Mouse (Mus musculus): Measurements from ENCODE around the gene Poglut1. TPM values are rescaled to one million over a fixed set of nuclear protein-coding genes. Genes with fewer than 3 reads are reported as not detected.

Gene Poglut1
- total RNA-seq, 2 experiments from 2014 or later, result 7.5 to 9.4 TPM

DNA sequence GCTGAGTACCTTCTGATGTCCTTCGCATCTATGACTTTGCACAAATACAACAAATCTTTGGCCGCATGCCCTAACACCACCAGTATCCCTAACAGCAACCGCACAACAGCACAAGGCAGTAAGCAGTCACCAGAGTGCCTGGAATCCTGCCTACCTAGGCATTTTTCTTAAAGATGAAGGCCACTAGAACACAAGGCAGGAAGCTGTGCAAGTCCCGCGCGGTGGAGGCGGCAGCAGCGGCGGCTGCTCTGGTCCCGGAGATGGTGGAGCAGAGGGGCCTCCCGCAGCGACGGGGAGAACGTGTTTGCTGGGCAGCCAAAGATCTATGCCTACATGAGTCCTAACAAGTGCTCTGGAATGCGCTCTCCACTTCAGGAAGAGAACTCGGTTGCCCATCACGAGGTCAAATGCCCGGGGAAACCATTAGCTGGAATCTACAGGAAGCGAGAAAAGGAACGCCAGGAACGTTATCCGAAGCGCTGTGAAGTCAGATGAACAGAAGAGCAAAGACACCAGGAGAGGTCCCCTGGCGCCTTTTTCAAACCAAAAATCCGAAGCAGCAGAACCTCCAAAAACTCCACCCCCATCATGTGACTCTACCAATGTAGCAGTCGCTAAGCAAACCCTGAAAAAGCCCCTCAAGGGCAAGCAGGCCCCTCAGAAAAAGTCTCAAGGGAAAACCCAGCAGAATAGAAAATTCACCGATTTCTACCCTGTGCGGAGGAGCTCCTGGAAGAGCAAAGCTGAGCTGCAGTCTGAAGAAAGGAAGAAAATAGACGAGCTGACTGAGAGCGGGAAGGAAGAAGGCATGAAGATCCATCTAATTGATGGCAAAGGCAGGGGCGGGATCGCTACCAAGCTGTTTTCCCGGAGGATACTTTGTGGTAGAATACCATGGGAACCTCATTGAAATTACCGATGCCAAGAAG lies 73.5 kb downstream of the Poglut1 start:
- DNase-seq (ENCODE audit: low spot score), result peak; percentile 31

- no peak for DNase-seq (ENCODE audit: low spot score)
Observed at GRCm38 (mm10) chr16:38475681-38476311, 74.3 kb downstream of the Poglut1 start.

Other genes starting within 250 kb of the Poglut1 start
- gene Maats1, start 208.1 kb downstream of the Poglut1 start, total RNA-seq (2021), result not detected
- gene Cox17, start 203.3 kb downstream of the Poglut1 start, total RNA-seq (2021), result 100 to 1,000 TPM; 176 to 177 TPM
- not detected for gene Gm21987, start 203.2 kb downstream of the Poglut1 start, total RNA-seq (2021)
- gene Popdc2, start 188.0 kb downstream of the Poglut1 start, total RNA-seq (2021), result 10 to 100 TPM; 51.5 to 55.8 TPM
- 1 to 10 TPM; 3.3 to 6.8 TPM for gene Pla1a, start 117.1 kb downstream of the Poglut1 start, total RNA-seq (2021)
- 10 to 100 TPM; 16.4 to 18.1 TPM for gene Adprh, start 97.6 kb downstream of the Poglut1 start, total RNA-seq (2021)
- gene Cd80, start 94.7 kb downstream of the Poglut1 start, total RNA-seq (2021), result under 1 TPM in 1 of 2 experiments, not detected in 1; 0.19 TPM
- 10 to 100 TPM; 45.9 to 46.2 TPM for gene Timmdc1, start 27.6 kb downstream of the Poglut1 start, total RNA-seq (2021)
- gene Tmem39a, start 8.4 kb upstream of the Poglut1 start, total RNA-seq (2021), result 10 to 100 TPM; 13.4 to 16.7 TPM
- 10 to 100 TPM; 12.9 to 15.9 TPM for gene Arhgap31, start 163.0 kb upstream of the Poglut1 start, total RNA-seq (2021)
- gene B4galt4, start 192.0 kb upstream of the Poglut1 start, total RNA-seq (2021), result 1 to 10 TPM; 3.5 to 4.3 TPM